Mouse (Mus musculus): ENCODE data around the gene Dennd4b. TPM values are rescaled to one million over a fixed set of nuclear protein-coding genes. Genes with fewer than 3 reads are reported as not detected.

Gene Dennd4b
- polyA plus RNA-seq, 1 experiment from 2014 or later, result 4.5 TPM

DNA sequence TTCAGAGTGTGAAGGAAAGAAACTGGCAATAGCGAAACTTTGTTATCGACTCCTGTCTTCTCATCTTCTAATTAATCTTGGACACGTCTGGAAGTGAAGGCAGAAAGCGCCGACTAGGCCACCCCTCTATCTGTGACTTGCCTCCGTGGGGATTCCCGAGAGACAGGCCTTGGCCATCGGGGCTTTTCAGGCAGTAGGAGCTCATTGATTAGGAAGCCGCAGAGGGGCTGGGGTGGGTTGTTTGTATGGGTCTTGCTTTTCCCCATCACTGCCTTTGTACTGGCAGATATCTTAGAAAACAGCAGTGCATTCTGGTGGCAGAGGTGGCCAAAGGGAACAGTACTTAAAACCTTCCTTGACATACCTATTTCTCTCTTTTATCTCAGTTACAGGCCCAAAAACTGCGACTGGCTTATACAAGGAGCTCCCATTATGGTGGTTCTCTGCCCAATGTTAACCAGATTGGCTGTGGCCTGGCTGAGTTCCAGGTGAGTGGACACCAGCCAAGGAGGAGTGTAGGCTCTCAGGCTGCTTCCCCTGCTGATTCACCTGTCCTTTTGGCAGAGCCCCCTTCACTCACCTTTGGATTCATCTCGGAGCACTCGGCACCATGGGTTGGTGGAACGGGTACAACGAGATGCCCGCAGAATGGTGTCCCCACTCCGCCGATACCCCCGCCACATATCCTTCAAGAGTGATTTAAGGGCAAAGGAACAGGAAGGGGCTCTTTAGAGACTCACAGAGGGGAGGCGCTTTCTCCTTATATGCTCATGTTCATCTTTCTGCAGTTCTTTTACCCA lies 8.1 kb upstream of the Dennd4b start:
- no peak overlapping the region for H3K27ac ChIP-seq (ENCODE audit: low read depth, low read length)
- H3K27me3 ChIP-seq (ENCODE audit: control insufficient read depth, insufficient read depth, low read length), result no peaks in the 10 kb centered on the region
- no peak for ATAC-seq (ENCODE audit: low FRiP score, low TSS enrichment)
- WGBS, result 91% methylated on average over 19 of the region's 19 CpGs
- no peak overlapping the region for H3K4me3 ChIP-seq (ENCODE audit: low read length)
- H3K9ac ChIP-seq (ENCODE audit: low read depth, low read length), result no peak overlapping the region
- H3K36me3 ChIP-seq (ENCODE audit: control insufficient read depth, insufficient read depth, low read length), result peaks cover 41% of the 10 kb centered on the region
- no peak overlapping the region for H3K4me2 ChIP-seq (replicated peaks; ENCODE audit: low read depth, low read length)
- no peaks in the 10 kb centered on the region for H3K9me3 ChIP-seq (ENCODE audit: control insufficient read depth, low read length)
- H3K4me1 ChIP-seq (ENCODE audit: control insufficient read depth, insufficient read depth, low read length), result peaks cover 7% of the 10 kb centered on the region

DNA sequence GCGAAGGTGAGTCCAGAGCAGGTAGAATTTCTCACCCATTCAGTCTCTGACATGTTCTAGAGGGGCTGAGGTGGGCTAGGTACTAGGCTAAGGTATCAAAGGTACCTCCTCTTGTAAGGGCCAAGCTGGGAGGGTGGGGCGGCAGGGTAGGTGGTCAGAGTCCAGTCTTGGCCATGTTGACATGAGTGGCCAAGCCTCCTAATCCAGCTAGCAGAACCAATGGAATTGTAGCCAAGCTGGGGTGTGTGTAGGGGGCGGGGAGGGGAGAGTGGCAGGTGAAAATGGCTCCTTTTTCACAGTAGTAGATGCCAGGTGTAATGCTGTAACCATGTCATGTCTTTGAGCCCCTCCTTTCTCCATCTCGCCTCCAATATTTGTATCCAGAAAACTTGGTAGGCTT lies 6.5 kb upstream of the Dennd4b start:
- H3K27me3 ChIP-seq (ENCODE audit: control insufficient read depth, insufficient read depth, low read length), result no peaks in the 10 kb centered on the region
- 89% methylated on average over 4 of the region's 4 CpGs for WGBS
- ATAC-seq (ENCODE audit: low FRiP score, low TSS enrichment), result no peak
- H3K4me3 ChIP-seq (ENCODE audit: low read length), result no peak overlapping the region
- H3K4me2 ChIP-seq (replicated peaks; ENCODE audit: low read depth, low read length), result no peak overlapping the region
- H3K4me1 ChIP-seq (ENCODE audit: control insufficient read depth, insufficient read depth, low read length), result peaks cover 7% of the 10 kb centered on the region
- H3K9ac ChIP-seq (ENCODE audit: low read depth, low read length), result no peak overlapping the region
- H3K36me3 ChIP-seq (ENCODE audit: control insufficient read depth, insufficient read depth, low read length), result peaks cover 57% of the 10 kb centered on the region
- no peaks in the 10 kb centered on the region for H3K9me3 ChIP-seq (ENCODE audit: control insufficient read depth, low read length)
- no peak overlapping the region for H3K27ac ChIP-seq (ENCODE audit: low read depth, low read length)

DNA sequence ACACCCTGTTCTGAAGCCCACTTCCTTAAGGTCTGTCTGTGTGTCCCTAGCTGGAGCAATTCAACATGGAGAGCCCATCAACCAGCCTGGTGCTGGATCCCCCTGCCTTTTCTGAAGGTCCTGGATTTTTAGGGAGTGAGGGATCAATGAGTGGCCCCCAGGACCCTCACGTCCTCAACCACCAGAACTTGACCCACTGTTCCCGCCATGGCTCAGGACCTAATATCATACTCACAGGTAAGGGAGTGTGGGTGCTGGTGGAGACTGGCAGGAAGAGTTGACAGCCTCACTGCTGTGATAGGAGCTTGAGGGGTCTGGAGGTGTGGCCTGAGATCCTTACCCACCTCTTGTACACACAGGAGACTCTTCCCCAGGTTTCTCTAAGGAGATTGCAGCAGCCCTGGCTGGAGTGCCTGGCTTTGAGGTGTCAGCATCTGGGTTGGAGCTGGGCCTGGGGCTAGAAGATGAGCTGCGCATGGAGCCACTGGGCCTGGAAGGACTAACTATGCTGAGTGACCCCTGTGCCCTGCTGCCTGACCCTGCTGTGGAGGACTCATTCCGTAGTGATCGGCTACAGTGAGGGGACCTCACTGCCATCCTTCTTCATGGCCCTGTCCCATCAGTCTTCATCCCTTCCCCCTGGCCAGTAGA lies 1.7 kb upstream of the Dennd4b start:
- 85% methylated on average over 5 of the region's 5 CpGs for WGBS
- H3K4me2 ChIP-seq (replicated peaks; ENCODE audit: low read depth, low read length), result no peak overlapping the region
- no peak overlapping the region for H3K27ac ChIP-seq (ENCODE audit: low read depth, low read length)
- H3K4me3 ChIP-seq (ENCODE audit: low read length), result no peak overlapping the region
- peaks cover 57% of the 10 kb centered on the region for H3K36me3 ChIP-seq (ENCODE audit: control insufficient read depth, insufficient read depth, low read length)
- peaks cover 9% of the 10 kb centered on the region; the same call in 1 of the 2 replicates for H3K4me1 ChIP-seq (ENCODE audit: control insufficient read depth, insufficient read depth, low read length)
- no peak overlapping the region for H3K9ac ChIP-seq (ENCODE audit: low read depth, low read length)
- H3K27me3 ChIP-seq (ENCODE audit: control insufficient read depth, insufficient read depth, low read length), result no peaks in the 10 kb centered on the region
- no peaks in the 10 kb centered on the region for H3K9me3 ChIP-seq (ENCODE audit: control insufficient read depth, low read length)
- no peak for ATAC-seq (ENCODE audit: low FRiP score, low TSS enrichment)

DNA sequence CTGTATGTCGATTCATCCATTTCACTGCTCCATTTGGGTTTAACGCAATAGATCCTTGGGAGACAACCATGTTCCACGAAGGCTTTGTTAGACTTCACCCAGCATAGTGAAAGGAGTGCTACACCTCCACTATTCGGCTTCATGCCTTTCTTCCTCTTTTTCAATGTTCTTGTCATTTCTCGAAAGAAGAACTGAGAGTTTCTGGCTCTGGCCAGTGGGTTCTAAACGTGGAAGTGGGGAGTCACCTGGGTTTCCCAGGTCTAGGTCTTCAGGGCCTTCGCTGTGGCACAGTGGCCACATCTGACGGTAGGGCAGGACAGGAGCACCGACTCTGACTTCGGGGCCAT lies 325 bp upstream of the Dennd4b start:
- peaks cover 9% of the 10 kb centered on the region; the same call in 1 of the 2 replicates for H3K4me1 ChIP-seq (ENCODE audit: control insufficient read depth, insufficient read depth, low read length)
- peaks cover 43% of the 10 kb centered on the region for H3K36me3 ChIP-seq (ENCODE audit: control insufficient read depth, insufficient read depth, low read length)
- 34% methylated on average over 10 of the region's 10 CpGs for WGBS
- H3K27me3 ChIP-seq (ENCODE audit: control insufficient read depth, insufficient read depth, low read length), result no peaks in the 10 kb centered on the region
- H3K9me3 ChIP-seq (ENCODE audit: control insufficient read depth, low read length), result no peaks in the 10 kb centered on the region
- H3K4me2 ChIP-seq (replicated peaks; ENCODE audit: low read depth, low read length), result no peak overlapping the region
- no peak overlapping the region; the same call in 1 of the 2 replicates for H3K27ac ChIP-seq (ENCODE audit: low read depth, low read length)
- no peak overlapping the region for H3K9ac ChIP-seq (ENCODE audit: low read depth, low read length)
- ATAC-seq (ENCODE audit: low FRiP score, low TSS enrichment), result no peak
- peak overlapping the region; percentile 85; the same call in 1 of the 2 replicates for H3K4me3 ChIP-seq (ENCODE audit: low read length)

DNA sequence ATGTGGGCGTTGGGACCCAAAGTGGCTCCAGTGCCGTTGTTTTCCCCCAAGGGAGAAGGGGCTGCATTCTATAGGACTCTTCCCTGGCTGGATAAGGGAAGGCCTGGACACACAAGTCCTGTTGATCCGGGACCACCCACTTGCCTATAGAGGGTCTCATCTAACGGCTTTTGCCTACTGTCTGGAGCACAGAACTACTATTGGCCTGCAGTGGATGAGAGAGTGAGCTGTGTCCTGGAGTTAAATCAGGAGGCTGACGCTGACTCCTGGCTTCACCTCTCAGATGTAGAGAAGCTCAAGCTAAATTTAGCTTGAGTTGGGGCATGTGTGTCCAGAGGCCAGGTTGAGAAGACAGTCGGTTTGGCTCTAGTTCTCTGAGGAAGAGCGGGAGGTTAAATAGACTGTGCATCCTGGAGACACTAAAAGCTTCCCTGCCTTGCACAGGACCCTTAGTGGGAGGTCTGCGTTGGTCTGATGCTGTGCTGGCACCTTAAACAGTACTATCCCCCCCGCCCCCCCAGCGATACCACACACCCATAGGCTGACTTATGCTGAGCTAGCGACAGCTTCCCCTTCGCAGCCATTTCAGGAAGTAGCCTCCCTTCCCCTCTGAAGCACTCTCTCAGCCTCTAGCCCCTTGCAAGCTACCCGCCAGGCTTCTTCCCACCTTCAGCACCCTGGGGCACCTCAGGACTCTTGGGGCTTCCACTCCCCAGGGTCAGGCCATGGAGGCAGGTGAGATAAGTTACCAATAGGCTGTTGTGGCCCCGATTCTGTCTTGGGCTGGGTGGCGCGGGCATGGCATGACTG lies 1.2 kb downstream of the Dennd4b start:
- peak overlapping the region; percentile 91 for H3K9ac ChIP-seq (ENCODE audit: low read depth, low read length)
- WGBS, result 21% methylated on average over 16 of the region's 16 CpGs
- peak overlapping the region; percentile 97 for H3K27ac ChIP-seq (ENCODE audit: low read depth, low read length)
- H3K4me3 ChIP-seq (ENCODE audit: low read length), result peak overlapping the region; percentile 85
- peak overlapping the region; percentile 84 for H3K4me2 ChIP-seq (replicated peaks; ENCODE audit: low read depth, low read length)
- ATAC-seq (ENCODE audit: low FRiP score, low TSS enrichment), result no peak; the same call in 1 of the 2 replicates
- H3K4me1 ChIP-seq (ENCODE audit: control insufficient read depth, insufficient read depth, low read length), result peaks cover 9% of the 10 kb centered on the region; the same call in 1 of the 2 replicates
- H3K36me3 ChIP-seq (ENCODE audit: control insufficient read depth, insufficient read depth, low read length), result peaks cover 34% of the 10 kb centered on the region
- H3K9me3 ChIP-seq (ENCODE audit: control insufficient read depth, low read length), result no peaks in the 10 kb centered on the region
- no peaks in the 10 kb centered on the region for H3K27me3 ChIP-seq (ENCODE audit: control insufficient read depth, insufficient read depth, low read length)

DNA sequence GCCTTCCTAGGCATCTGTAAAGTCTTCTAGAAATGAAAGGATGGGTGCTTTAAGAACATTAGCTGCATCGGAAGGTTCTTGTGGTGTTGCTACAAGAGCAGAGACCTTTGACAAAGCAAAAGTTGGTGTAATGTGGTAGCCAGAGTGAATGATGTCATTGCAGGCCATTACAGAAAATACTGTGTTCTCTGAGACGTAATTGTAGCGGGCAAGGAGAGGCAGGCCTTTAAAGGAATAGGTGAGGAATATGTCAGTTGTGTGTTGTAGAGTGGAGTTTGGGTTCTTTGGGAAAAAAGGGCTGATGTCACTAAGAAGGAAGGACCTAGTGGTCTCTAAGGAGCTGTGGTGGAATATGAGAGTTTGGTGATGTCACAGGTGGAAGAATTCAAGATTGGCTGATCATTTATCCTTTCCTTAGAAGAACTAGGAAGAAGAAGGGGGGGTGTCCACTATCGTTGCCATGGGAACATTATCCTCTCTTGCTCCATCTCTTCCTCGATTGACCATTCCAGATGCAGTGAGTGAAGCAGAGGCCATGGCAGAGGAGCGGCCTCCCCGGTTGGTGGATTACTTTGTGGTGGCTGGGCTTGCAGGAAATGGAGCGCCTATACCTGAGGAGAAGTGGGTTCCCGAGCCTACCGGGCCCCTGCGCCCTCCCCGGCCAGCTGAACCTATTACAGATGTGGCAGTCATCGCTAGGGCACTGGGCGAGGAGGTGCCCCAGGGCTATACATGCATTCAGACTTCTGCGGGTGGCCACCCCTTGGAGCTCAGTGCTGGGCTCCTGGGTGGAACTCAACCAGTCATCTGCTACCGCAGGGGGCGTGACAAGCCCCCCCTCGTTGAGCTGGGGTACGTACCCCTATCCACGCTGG lies 2.2 kb downstream of the Dennd4b start:
- Histone ChIP-seq H3K4me2 (replicated peaks; ENCODE audit: low read depth, low read length) (peak overlapping the region; percentile 84), H3K27ac (ENCODE audit: low read depth, low read length) (no peak overlapping the region; the same call in 1 of the 2 replicates), H3K4me3 (ENCODE audit: low read length) (no peak overlapping the region), H3K9me3 (ENCODE audit: control insufficient read depth, low read length) (no peaks in the 10 kb centered on the region), H3K36me3 (ENCODE audit: control insufficient read depth, insufficient read depth, low read length) (peaks cover 25% of the 10 kb centered on the region), H3K4me1 (ENCODE audit: control insufficient read depth, insufficient read depth, low read length) (peaks cover 9% of the 10 kb centered on the region; the same call in 1 of the 2 replicates), H3K9ac (ENCODE audit: low read depth, low read length) (no peak overlapping the region; the same call in 1 of the 2 replicates), H3K27me3 (ENCODE audit: control insufficient read depth, insufficient read depth, low read length) (no peaks in the 10 kb centered on the region)
- no peak for ATAC-seq (ENCODE audit: low FRiP score, low TSS enrichment)
- 95% methylated on average over 20 of the region's 20 CpGs for WGBS

DNA sequence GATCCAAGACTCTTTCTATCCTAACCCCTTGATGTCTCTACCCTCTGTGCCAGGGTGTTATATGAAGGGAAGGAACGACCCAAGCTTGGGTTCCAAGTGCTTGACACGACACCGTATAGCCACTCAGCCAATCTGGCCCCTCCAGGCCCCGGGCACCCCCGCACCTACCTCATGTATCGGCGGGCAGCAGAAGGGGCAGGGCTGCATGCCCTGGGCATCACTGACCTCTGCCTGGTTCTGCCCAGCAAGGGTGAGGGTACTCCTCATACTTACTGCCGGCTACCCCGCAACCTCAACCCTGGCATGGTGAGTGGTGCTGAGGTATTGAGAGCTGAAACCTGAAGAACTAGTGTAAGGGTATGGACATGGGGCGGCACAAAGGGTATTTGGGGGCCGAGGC lies 3.2 kb downstream of the Dennd4b start:
- Histone ChIP-seq H3K27me3 (ENCODE audit: control insufficient read depth, insufficient read depth, low read length) (no peaks in the 10 kb centered on the region), H3K36me3 (ENCODE audit: control insufficient read depth, insufficient read depth, low read length) (peaks cover 18% of the 10 kb centered on the region), H3K27ac (ENCODE audit: low read depth, low read length) (no peak overlapping the region), H3K9me3 (ENCODE audit: control insufficient read depth, low read length) (no peaks in the 10 kb centered on the region), H3K9ac (ENCODE audit: low read depth, low read length) (no peak overlapping the region), H3K4me2 (replicated peaks; ENCODE audit: low read depth, low read length) (no peak overlapping the region), H3K4me3 (ENCODE audit: low read length) (no peak overlapping the region), H3K4me1 (ENCODE audit: control insufficient read depth, insufficient read depth, low read length) (peaks cover 9% of the 10 kb centered on the region; the same call in 1 of the 2 replicates)
- no peak for ATAC-seq (ENCODE audit: low FRiP score, low TSS enrichment)
- 96% methylated on average over 11 of the region's 11 CpGs for WGBS

DNA sequence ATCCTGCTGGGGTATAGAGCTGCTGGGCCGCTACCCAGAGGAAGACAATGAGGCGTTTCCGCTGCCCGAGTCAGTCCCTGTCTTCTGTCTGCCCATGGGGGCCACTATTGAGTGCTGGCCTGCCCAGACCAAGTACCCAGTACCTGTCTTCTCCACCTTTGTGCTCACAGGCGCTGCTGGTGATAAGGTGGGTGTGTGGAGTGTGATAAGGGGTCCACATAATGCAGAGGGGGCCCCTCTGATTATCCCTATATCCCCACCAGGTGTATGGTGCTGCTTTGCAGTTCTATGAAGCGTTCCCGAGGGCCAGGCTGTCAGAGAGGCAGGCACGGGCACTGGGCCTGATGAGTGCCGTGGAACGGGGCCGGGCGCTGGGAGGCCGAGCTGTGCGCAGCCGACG lies 4.0 kb downstream of the Dennd4b start:
- Histone ChIP-seq H3K4me3 (ENCODE audit: low read length) (no peak overlapping the region), H3K27me3 (ENCODE audit: control insufficient read depth, insufficient read depth, low read length) (no peaks in the 10 kb centered on the region), H3K9ac (ENCODE audit: low read depth, low read length) (no peak overlapping the region), H3K36me3 (ENCODE audit: control insufficient read depth, insufficient read depth, low read length) (peaks cover 18% of the 10 kb centered on the region), H3K4me2 (replicated peaks; ENCODE audit: low read depth, low read length) (no peak overlapping the region), H3K4me1 (ENCODE audit: control insufficient read depth, insufficient read depth, low read length) (peaks cover 9% of the 10 kb centered on the region; the same call in 1 of the 2 replicates), H3K27ac (ENCODE audit: low read depth, low read length) (no peak overlapping the region), H3K9me3 (ENCODE audit: control insufficient read depth, low read length) (no peaks in the 10 kb centered on the region)
- WGBS, result 94% methylated on average over 16 of the region's 16 CpGs
- ATAC-seq (ENCODE audit: low FRiP score, low TSS enrichment), result no peak
